Mouse (Mus musculus) adrenal gland (tissue): Measurements from ENCODE around the gene Ino80.
"Not testable (repeated sequence)": the region's sequence is repeated elsewhere in the genome, so short reads cannot be mapped to it uniquely, and the experiment has no call there.

Experiments used
- intact Hi-C: fragments of 180-260 bp; cut with DNase I; formaldehyde crosslinking; loops from one replicate; pipeline ENCODE4 v1.15.1; 2025
- long read RNA-seq, 2 experiments: library from polyadenylated mRNA; unstranded; transcript quantifications; one replicate each; pipeline ENCODE4 v2.0.0; 2020; ENCODE audit warnings: borderline replicate concordance in 1 of 2; ENCODE audit not compliant: insufficient replicate concordance in 1 of 2

Ino80 gene
- long read RNA-seq, experiment 1, result 0 reads
- long read RNA-seq, experiment 2, partial matches to known transcripts, result 3 of 4 reads
- long read RNA-seq, experiment 2, other reads (novel, unspliced or antisense), result 1 of 4 reads

DNA sequence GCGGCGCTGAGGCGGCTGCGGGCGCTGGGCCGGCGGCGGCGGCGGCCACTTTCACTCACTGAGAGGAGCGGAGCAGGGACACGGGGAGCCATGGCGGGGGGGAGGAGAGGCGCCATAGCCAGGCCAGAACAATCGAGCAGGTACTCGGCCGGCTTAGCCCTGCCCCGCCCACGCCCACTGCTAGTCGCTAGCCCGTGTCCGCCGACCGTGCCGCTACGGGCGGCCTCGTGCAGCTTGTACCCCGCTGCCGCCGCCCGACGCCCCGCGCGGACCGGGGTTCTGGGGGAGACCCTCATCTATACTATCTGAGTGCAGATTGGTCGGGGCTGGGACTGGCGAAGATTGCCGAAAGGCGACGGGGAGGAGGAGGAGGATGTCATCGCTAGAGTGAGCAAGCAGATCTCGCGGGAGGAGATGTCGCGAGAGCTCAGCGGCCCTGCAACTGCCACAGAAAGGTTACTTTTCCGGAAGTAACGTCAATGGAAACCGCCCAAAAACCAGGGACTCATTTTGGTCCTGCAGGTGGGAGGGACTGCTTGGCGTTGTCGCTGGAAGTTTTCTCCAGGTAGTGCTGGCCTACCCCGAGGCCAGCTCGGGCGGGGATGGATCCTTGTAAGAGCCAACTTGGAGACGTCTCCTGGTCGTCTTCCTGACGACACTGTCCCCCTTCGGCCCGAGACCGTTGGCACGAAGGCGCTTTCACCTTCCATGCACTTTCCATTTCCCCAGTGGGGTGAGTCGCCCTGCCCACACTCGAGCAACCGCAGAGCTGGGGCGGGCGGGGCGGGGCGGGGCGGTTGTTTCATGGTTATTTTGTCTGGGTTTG is at the start of gene Ino80:
TSS of gene Ino80 (minus strand) at position 117 of the 826 bp plus-strand sequence.
- intact Hi-C loops, result no loop called here

DNA sequence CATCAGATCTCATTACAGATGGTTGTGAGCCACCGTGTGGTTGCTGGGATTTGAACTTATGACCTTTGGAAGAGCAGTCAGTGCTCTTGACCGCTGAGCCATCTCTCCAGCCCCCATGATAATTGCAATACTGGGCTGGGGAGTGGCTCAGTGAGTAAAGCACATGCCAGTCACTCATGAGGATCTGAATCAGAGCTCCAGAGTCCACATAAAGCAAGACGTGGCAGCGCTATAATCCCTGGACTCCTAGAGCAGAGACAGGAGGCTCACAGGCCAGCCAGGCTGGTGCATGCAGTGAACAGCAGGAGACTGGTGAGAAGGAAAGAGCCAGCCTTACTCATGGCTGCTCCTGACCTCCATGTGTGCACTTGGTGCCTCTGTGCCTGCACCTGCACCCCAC is 47.9 kb upstream of the Ino80 start:
- intact Hi-C loops, result no loop called here

DNA sequence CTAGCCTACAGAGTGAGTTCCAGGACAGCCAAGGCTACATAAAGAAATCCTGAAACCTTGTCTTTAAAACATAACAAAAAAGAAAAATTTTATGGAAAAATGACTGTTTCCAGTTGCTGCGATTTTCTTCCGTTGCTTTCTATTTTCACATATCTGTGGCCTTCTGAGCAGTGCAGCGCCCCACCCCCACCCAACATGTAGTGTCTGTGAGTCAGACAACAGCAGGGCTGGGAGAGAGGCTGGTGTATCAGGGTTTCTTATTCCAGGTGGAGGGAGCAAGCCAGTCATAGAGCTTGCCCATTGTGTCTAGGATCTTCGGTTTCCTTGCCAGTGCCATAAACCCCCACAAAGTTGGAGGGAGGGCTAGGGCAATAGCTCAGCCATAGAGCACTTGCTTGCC is 46.3 kb upstream of the Ino80 start:
- intact Hi-C loops, result no loop called here

DNA sequence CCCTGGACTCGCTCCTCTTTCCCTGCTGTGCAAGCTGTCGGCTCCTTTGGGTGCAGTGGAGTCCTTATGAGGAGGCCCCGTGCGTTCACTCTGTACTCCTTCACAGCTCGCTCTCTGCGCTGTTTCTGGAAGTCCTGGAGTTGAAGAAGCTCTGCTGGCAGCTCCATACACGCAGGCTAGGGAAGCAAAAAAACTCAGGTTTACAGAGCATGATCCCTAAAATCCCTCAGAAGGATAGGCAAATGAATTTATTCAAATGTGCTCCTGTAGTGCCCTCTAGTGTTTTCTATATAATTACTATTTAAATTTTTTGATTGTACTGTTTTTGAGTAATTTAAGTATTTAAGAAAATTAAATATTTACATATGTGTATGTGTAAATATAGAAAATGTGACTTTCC is 43.1 kb upstream of the Ino80 start:
- intact Hi-C loops, result no loop called here

DNA sequence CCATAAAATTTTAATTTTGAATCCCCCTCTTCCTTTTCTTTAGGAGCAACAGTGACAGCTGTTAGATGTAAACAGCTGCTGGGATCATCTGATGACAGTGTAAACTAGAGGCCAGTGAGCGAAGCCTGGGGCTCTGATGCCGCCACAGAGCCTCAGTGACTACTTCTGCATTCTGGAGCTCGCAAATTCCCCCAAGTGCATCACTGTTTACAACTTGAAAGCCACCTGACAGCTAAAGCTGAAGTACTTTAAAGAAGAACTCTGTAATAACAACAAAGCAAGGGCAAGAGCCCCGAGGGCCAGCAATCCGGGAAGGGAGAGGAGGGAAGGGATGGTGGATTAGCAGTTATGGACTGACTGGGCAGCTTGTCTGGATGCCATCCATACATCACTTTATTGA is 39.3 kb upstream of the Ino80 start:
- intact Hi-C loops, result loop anchor here (10.0 kb wide), 1 partner anchor 222 kb away; no protein-coding TSS in a partner anchor

DNA sequence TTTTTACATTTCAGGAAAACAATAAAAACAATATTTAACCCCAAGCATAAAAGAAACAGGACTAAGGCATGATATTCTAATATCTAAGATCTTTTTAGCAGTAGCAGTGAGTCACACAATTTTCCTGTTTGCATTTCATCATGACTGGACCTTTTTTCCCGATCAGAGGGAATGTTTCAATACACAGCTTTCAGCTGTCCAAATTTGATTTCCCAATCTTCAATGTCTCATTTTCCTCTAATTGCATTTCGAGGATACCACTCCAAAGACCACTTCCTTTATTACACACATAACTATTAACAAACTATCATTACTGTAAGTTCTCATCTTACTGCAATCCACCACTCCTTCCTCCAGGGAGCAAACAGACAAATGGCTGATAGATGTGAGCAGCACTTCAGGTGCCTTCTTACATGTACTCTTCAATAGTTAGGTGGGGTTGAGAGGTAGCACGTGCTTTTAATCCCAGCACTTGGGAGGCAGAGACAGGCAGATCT is 36.6 kb upstream of the Ino80 start:
- intact Hi-C loops, result loop anchor here (10.0 kb wide), 1 partner anchor 219 kb away; no protein-coding TSS in a partner anchor

DNA sequence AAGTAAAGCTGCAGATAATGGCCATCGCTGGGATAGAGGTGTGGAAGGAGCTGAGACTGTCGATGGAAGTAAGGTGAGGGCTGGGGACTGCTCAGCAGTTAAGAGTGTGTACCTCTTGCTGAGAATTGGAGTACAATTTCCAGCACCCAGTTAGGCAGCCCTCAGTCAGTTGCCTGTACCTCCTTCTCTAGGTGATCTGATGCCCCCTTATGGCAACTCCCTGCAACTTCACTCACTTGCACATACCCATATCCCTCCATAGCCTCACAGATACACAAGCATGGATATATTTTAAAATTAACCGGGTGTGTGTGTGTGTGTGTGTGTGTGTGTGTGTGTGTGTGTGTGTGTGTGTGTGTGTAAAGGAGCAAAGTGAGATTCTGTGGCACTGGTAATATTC is 34.8 kb upstream of the Ino80 start:
- intact Hi-C loops, result loop anchor here (10.0 kb wide), 1 partner anchor 217 kb away; no protein-coding TSS in a partner anchor

DNA sequence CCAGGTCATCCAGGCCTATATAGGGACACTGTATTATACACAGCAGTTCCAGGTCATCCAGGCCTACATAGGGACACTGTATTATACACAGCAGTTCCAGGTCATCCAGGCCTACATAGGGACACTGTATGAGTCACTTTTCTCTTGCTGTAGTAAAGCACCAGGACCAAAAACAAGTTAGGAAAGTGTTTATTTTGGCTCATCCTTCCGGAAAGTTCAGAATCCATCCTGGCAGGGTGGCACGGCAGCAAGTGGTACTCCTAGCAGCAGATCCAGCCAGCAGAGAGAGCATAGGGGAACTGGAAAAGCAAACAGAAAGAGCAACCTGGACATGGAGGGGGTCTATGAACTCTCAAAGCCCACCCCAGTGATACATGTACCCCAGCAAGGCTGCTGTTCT is 33.4 kb upstream of the Ino80 start:
- intact Hi-C loops, result loop anchor here (10.0 kb wide), 1 partner anchor 216 kb away; no protein-coding TSS in a partner anchor

DNA sequence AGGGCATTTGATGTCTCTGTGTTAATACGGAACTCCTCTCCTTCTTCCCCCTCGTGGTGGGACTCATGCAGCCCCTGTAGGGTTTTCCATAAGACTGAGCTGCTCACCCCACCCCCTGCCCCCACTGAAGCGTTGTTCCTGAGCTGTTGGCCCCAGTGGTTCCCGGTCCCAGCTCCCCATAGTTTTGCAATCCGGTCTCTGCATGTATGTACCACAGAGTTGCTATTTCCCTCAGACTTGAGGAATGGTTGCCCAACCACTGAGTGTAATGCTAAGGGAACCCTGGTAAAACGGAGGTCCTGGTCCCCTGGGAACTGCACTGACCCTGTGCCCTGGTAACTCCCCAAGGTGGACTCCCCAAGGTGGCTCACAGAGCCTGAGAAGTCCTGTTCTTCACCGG is 31.0 kb upstream of the Ino80 start:
- intact Hi-C loops, result not testable (repeated sequence)

DNA sequence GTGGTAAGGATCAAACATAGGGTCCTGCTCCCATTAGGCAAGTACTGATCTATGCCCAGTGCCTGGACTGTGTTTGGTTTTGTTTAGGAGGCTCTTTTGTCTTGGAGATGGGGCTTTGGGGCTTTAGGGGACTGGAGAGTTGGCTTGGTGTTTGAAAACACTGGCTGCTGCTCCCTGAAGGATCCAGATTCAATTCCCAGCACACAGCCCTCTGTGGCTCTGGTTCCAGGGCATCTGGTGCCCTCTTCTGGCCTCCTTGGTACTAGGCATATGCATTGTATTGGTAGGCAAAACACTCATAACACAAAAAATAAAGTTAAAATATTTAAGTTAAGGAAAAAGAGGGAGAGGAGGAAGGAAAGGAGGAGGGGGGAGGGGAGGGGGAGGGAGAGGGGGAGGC is 29.6 kb upstream of the Ino80 start:
- intact Hi-C loops, result no loop called here

DNA sequence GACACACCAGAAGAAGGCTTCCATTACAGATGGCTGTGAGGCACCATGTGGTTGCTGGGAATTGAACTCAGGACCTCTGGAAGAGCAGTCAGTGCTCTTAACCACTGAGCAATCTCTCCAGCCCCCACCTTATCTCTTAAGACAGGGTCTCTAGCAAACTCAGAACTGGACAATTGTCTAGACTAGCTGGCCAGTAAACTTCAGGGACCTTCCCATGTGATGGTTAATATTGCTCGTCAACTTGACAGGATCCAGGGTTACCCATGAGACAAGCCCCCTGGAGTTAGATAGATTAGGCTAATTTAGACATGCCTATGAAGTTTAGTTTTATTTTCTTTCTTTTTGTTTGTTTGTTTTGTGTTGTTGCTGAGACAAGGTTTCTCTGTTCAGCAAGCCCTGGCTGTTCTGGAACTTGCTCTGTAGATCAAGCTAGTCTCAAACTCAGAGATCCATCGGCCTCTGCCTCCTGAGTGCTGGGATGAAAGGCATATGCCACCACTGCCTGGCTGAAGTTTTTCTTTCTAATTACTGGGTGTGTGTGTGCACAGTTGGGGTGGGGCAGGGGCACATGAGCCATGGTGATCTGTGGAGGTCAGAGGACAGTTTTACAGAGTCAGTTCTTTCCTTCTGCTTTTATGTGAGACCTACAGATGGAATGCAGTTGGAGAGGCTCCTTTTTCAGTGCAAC is 23.6 kb upstream of the Ino80 start:
- intact Hi-C loops, result no loop called here

DNA sequence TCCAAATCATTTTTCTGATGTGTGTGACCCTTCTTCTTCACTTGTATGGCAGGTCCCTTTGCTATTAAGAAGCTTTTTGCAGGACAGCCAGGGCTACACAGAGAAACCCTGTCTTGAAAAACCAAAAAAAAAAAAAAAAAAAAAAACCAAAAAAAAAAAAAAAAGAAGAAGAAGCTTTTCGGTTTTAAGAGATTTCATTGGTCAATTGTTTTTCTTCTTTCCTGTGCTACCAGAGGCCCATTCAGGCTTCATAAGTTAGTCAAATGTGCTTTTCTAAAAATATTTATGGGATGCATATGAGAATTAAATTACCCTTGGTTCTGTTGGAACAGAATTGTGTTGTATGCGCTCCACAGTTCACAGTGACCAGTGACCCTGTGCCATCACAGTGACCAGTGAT is 21.4 kb upstream of the Ino80 start:
- intact Hi-C loops, result no loop called here

DNA sequence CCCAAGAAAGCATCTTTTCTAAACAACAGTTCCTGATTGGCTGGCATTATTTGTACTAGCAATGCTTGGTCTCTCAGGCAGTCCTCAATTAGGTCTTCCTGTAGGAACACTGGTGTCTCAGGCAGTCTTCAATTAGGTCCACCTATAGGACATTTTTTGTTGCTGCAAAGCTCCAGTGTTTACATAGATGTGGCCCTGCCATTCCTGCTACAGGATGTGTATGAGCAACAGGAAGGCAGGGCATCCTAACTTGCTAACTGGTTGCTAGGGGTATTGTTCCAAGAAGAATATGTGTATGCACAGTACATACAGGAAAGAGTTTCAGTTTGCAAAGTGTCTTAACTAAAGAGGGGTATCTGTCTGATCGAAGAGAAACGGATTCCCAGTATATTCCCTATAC is 18.6 kb upstream of the Ino80 start:
- intact Hi-C loops, result no loop called here

DNA sequence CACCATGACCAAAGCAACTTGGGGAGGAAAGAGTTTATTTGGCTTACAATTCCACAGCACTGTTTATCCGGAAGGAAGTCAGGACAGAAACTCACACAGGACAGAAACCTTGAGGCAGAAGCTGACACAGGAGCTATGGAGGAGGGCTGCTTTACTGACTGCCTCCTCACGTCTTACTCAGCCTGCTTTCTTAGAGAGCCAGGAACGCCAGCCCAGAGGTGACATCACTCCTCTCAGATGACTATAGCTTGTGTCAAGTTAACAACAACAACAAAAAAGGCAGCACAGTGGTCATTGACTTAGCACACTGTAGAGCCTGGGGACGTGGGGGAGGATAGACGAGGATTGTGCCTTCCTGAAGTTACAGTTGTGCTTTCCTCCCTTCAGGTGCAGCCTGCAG is 14.5 kb upstream of the Ino80 start:
- intact Hi-C loops, result no loop called here

DNA sequence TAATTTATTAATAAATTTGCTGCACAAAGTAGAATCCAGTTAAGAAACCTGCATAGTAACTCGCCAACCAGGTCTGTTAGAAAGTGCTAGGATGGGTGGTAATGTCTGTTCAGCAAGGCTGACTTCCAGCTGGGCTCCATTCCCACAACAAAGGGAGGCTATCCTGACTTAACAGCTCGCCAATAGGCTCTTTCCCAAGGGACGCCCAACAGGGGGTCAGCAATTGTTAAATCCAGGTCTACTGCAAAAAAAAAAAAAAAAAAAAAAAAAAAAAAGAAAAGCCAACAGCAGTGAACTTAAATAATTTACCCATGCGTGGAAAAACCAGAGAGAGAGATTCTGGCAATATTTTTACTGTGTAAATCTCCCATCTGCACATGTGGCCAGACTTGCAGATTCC is 9.0 kb upstream of the Ino80 start:
- intact Hi-C loops, result no loop called here

DNA sequence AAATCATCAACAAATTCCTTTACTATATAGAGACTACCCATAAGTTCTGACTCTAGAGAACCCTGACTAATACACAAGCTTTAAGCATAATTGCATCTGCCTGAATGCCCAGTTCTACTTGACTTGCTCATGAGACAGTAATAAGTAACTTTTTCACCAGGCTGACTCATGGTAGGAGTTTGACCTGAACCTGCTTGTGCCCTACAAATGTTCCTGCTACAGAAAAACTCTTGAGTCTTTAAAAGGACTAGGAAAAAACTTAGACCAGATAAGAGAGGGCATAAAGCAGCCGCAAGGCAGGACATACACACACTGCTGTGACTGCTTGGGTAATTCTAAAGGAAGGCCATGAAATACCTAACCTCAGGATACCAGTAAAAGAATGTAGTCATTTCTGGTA is 4.8 kb upstream of the Ino80 start:
- intact Hi-C loops, result no loop called here

DNA sequence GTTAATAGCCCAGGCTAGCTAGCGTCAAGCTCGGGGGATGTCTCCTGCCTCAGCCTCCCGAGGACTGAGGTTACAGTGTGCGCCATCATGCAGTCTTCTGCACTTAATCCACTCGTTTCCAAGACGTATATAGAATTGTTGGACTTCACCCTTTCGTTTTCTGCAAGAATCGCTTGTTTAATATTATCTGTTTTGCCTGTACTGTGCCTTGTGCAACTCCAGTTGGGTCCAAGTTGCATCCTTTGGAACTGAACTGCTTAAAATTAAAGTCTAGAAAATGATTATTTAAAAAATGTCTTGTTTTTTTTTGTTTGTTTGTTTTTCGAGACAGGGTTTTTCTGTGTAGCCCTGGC is 886 bp upstream of the Ino80 start:
- intact Hi-C loops, result no loop called here

DNA sequence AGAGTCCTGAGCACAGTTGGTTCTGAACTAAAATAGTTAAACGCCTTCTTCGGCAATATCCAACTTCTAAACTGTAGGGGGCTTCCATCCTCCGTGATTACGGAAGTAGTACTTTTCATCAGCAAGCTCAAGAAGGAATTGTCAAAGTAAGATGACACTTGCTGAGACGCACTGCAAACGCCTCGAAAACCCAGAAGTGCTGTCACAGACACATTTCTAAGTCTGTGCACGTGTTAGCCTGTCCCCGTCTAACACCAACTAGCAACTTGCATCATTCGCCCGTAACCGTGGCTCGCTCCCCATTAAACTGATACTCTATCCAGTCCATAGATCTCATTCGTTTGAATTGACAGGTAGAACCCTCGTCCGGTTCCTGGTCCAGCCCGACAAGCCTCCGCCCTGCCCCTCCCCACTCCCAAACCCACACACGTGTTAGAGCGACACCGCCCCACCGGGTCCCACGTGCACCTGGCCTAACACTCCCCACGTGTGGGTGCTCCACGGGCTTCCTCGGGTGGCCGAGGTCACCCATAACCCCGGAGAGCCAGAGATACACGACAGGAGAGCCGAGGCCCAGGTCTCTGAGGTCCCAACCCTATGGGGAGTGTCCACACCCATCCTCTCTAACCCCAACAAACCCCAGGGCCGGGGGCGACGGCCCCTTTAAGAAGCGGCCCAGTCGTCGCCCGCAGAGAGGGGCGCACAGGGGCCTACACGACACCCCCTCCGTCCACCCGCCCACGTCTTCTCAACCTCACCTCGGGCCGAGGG is 681 bp downstream of the Ino80 start:
- intact Hi-C loops, result no loop called here

DNA sequence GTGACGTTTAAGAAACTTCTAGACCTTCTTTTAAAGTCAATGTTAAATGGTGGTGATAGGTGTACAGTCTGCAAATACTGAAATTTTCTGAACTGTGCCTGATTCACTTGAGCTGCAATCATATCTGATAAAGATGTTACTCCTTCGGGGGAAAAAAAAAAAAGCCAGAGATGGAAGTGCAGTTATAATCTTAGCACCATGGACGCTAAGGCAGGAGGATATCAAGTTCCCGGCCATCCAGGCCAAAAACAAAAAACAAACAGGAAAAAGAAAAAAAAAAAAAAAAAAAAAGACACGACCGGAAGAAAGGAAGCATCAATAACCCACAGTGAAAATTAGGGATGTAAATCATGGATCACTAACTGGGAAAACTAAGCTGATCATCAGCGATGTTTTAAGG is 1.3 kb downstream of the Ino80 start:
- intact Hi-C loops, result no loop called here

DNA sequence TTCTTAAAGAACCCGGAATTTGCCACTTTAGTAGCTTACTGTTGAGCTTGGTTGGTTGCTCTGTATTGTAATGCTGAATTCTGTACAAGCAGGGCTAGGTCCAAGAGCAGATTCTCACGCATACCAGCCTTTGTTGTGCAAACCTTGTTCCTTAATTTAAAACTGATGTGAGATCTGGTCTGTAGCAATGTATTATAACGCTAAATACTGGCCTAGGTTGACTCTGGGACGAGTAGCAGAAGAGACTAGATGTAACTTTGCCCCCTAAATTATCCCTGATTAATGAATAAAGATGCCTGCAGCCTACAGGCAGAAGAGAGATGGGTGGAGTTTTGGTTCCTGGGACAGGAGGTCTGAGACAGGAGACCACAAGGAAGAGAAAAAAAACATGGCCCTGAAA is 13.5 kb downstream of the Ino80 start:
- intact Hi-C loops, result no loop called here

DNA sequence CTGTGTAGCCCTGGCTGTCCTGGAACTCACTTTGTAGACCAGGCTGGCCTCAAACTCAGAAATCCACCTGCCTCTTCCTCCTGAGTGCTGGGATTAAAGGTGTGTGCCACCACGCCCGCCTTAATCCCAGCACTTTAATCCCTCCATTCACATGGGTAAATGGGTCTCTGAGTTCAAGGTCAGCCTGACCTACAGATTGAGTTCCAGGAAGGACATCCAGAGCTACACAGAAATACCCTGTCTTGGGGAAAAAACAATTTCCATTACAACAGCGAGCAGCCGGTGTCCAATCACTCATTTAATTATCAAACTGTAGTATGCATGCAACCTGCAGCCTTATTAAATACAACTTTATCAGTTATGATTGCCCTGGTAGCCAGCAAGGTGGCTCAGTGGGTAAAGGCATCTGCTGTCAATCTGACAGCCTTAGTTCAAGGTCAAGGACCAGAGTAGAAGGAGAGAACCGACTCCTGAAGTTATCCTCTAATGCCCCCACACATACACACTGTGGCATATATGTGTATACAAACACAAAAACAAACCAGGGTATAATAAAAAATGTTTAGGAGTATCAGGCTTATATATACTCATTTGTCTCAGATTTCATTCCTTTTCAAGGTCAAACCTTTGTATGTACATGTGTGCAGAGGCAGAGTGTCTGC is 14.2 kb downstream of the Ino80 start:
- intact Hi-C loops, result no loop called here
